Mouse (Mus musculus) cortical plate, adult 2 months (tissue): Measurements from ENCODE around the gene Dusp5.

ENCODE experiments used
- CTCF ChIP-seq: fragments of 200-500 bp; IDR thresholded peaks from 2 replicates; pipeline ENCODE4 v1.5.1; 2011; ENCODE audit warnings: mild to moderate bottlenecking, control low read depth, low read length; ENCODE audit not compliant: insufficient read depth; ENCODE audit errors: extremely low read depth
- POLR2A ChIP-seq: fragments of 200-500 bp; IDR thresholded peaks from 2 replicates; pipeline ENCODE4 v1.6.1; 2011; ENCODE audit warnings: mild to moderate bottlenecking, low read length, control low read depth; ENCODE audit not compliant: insufficient read depth; ENCODE audit errors: extremely low read depth

- TF ChIP-seq CTCF (no peak), POLR2A (no peak)
Measured at GRCm38 (mm10) chr19:53557267-53557936, 28.5 kb downstream of the Dusp5 start.
